Mouse (Mus musculus) kidney, postnatal 4 days (tissue): ENCODE measurements at regions not wholly inside any gene's neighbourhood (a gene's known extent, or its start where the extent isn't known, plus 50 kb on each side); places are given as distances from the start of the nearest gene placed in this dataset.
A peak's percentile ranks its signal among the peaks of the same experiment; 100 is the strongest.

Experiments used
- DNase-seq, 2 experiments: peaks; one replicate each; pipeline ENCODE4 v3.0.0; 2021; ENCODE audit warnings: mixed read lengths in 2 of 2

DNA sequence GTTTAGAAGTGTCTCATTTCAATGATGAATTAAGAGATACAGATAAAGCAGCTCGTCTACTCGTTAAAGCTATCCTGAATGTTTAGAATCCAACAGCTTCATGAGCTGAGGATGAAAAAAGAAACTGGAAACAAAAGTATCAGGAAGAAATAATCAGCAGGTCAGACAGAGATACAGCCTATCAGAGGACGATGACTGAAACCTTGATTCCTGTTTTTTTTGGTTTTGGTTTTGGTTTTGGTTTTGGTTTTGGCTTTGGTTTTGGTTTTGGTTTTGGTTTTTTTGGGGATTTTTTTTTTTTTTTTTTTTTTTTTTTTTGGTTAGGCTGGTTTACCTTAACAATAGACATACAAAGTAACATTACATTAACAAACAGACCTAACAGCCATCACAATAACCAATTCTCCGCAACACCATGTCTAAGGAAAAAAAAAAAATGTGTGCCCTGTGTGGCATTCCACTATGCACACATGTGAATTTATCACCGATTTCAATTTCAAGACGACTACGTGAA, 66.9 kb upstream of the Pdha2 start:
- no peak for DNase-seq

DNA sequence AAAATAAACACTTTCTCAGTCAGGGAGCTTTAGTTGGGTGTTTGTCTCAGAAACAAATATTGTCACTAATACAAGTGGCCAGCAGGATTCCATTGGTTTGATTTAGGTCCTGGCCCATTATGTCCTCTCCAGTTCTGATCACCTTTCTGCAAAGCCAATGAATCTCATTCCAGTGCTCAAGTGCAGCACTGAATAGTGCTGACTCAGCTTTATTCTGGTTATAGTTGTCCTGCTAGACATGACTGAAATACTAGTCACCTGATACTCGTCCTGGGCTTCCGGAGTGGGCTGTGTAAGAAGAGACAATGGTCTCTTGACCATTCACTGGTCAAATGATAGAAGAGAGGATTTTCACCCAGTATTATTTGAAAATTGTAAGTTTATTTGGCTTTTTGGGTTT, 81.6 kb upstream of the Pdha2 start:
- DNase-seq, result no peak

DNA sequence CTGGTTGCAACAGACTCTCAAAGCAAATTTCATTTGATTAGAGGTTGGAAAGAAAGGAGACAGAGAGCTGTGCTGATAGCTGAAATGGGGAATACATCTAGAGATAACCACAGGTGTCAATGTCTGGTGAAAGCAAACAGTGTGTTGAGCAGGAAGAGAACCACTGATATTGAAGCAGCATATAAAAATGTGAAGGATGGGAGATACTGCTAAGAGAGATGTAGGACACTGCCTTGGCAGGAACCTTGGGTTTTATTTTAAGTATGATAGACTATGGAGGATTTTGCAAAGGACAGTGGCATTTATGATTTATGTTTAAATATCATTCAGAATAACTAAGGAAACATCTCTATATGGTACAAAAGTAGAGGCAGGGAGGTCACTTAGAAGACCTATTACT, 84.7 kb upstream of the Pdha2 start:
- no peak for DNase-seq

DNA sequence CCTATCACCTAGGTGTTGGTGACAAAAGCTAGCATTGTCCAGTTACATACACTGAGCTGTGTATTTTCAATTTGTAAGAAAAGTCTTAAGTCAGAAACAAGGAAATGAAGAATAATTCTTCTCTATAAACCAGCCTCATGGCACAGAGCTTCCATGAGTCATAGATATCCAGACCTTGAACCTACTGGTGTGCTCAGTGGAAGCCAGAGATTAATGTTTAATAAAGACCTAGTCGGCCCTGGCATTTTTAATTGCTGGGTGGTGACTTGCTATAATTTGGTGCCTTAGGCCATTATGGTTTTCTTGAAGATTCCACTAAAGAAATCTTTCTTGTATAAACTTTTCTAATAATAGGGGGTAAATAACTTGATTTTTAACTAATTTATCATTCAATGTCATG, 87.6 kb upstream of the Pdha2 start:
- no peak for DNase-seq

DNA sequence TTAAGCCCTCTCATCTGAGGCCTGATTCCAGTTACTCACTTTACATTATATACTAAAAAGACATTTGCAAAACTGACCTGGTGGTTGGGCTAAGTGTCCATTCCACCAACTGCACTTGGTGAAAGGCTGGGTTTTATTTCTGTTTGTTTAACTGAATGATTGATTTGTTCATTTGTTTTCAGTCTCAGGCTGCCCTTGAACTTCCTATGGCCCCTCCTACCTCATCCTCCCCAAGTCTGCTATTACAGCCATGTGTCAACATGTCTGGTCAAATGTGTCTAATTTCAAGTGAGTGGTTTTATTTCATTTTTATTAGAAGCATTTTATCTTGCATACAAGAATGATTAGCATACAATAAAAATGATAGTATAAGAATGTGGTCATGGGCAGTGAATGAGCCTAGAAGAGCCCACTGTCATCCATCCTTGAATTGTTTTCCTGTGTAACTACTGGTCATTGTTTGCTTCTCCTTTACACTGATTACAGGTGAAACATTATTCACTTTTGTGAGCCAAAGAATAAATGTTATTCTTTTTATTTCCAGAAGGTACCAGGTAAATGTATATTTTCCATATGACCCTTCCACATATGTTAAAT, 121.5 kb upstream of the Pdha2 start:
- DNase-seq, result peak in 1 of 2 experiments; percentile 3

DNA sequence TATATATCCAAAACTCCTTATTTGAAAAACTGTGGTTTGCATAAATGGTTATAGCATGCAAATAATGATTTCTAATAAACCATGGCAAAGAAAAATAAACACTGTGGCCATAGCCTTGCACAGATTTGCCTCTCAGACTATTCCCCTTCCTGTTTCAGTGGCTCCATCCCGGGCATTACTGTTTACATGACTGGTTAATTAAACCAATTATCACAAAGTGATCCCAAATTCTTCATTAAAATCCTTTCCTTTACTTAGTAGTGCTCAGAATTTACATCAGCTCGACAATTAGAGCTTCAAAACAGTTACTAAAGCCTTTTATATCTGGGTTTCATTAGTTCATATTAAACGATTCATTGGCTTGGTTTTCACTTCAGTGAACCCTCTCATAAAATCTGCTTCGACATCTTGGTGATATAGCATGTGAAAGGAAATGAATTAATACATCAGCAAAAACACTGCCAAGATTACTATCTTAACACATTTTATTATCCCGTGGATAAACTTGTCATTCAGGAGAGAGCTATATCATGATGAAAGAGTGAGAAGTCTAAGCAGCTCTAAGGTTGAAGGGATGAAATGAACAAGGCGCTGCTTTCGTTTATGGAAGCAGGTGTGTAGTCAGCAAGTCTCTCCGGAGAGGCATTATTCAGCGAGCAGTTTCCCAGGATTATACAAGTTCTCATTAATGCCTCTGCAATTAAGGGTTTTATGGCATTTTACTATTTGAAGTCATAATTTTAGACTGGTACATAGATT, 126.2 kb upstream of the Pdha2 start:
- DNase-seq, result no peak

DNA sequence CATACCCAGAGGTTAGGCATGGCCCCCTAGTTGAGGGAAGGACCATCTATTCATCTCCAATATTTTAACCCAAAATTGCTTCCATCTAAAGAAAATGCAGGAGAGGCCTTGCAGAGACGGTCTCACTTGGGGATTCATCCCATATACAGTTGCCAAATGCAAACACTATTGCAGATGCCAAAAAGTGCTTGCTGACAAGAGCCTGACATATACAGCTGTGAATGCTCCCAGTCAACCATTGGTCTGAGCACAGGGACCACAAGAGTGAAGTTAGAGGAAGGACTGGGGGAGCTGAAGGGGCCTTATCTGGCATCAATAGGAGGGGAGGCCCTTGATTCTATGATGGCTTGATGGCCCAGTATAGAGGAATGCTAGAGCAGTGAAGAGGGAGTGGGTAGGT, 111.1 kb upstream of the Unc5c start:
- DNase-seq, result no peak

DNA sequence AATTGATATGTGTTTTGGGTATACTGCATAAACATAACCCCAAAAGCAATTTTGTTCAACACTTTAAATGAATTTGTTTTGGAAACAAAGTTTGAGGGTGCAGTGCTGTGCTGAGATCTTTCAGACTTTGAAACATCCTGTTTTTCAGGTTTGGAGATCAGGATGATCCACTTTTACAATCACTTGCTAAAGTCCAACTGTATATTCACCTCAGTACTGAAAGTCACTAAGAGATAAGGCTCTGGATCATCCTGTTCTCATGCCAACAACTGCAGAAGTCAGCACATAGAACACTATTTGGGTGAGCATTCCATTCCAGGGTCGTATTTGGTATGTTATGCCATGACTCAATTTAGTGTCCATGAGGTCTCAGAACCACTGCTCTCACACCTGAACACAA, 72.0 kb upstream of the Unc5c start:
- DNase-seq, result no peak

DNA sequence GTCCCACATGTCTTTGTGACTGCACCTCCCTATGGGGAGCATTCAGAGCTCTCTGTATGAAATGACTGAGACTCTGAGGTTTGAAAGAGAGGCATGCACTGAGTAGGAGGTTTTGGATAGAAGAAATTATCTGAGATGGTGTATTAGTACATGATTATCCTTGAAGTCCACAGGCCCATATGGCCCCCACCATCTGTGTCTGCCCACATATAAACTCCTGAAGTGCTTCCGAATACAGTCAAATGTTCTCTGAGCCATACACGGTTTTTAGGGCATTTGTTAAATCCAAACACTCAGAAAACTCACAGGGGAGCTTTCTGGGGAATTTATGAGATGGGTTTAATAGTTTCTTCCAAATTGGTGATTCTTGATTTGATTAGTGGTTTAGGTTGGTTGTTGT, 66.8 kb upstream of the Unc5c start:
- DNase-seq, result no peak
